Mouse (Mus musculus): ENCODE results near the gene Rfc5.
"Not testable (repeated sequence)": the region's sequence is repeated elsewhere in the genome, so short reads cannot be mapped to it uniquely, and the experiment has no call there.

The Rfc5 gene

DNA sequence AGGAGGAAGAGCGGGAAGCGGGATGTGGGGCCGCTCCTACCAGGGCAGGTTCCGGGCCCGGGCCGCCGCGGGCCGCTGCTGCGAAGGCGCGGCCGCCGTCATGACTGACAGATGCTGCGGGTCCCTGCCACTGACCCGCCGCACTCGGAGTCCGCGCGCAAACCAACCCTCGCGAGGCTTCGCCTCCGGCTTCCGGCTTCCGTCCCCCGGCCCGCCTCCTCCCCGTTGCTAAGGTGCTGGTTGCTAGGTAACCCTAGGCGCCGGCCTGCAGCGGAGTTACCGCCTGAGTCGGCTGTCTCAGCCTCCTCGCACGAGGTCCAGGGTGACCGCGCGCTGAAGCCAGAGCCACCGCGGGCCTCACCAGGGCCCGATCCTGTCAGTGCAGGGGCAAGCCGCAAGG lies at the start of gene Rfc5:
TSS of gene Rfc5 (minus strand) at position 171 of the 400 bp plus-strand sequence.
- peak; percentile 98 for DNase-seq (ENCODE audit: extremely low spot score, low spot score)

DNA sequence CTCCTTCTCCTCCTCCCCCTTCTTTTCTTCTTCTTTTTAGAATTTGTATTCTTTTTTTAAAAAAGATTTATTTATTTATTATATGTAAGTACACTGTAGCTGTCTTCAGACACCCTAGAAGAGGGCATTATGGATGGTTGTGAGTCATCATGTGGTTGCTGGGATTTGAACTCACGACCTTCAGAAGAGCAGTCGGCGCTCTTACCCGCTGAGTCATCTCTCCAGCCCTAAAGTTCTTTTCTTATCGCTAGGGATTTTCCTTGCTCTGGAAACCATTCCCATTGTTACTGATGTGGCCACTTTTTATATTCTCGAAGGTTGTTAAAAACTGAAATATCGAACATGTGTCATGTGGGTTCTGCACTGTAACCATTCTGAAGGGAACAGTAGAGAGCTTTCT lies 44.7 kb upstream of the Rfc5 start:
- not testable (repeated sequence) for DNase-seq (ENCODE audit: extremely low spot score, low spot score)

DNA sequence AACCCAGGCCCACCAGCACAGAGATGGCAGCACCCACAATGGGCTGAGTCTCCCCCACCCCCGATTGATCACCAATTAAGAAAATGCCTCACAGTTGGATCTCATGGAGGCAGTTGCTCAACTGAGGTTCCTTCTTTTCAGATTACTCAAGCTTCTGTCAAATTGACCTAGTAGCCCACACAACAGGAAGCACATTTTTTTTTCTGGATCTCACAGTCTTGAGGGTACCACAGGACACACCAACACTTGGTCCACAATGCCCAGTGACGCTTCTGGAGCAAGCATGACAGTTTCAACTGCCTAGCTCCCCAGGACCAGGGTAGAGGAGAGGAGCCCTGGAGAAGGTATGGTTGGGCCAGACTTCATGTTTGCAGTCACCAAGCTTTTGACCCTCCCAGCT lies 28.6 kb upstream of the Rfc5 start:
- no peak for DNase-seq (ENCODE audit: extremely low spot score, low spot score)

DNA sequence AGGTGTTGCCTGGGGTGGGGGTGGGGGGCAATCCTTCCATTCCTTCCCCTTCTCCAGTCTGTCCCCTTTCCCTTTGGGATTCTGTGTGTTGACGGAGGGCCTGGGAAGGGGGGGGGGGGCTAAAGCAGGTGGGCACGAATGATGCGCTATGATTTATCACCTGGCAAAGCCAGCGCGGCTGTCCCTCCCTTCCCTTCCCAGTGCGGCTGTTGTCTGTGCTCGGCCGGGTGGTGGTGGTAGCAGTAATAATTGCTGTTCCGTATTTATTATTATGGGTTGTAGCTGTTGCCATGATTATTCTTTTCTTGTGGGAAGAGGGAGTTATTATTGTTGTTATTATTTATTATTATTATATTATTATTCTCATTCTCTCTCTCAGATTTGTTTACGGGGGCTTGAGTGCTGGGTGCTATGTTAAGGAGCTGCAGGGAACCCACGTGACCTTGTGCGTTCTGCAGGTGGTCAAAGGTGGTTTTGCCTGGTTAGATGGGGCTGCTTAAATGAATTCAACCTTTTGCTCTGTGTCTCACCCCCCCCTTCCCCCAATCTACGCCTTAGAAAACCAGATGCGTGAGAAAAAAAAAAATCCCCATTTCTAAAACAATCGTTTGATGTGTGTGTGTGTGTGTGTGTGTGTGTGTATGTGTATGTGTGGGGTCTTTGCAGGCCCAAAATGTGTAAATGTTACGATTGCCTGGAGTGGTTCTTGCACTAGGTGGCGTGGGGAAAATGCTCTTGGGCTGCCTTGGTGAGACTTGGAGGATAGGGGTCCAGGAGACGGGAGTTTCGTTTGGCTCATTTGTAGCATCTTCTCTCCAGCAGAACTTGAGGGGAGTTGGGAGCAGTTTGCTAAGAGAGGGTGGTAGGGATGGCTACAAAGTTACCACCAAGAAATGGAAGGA lies 26.4 kb upstream of the Rfc5 start:
- no peak for DNase-seq (ENCODE audit: extremely low spot score, low spot score)

DNA sequence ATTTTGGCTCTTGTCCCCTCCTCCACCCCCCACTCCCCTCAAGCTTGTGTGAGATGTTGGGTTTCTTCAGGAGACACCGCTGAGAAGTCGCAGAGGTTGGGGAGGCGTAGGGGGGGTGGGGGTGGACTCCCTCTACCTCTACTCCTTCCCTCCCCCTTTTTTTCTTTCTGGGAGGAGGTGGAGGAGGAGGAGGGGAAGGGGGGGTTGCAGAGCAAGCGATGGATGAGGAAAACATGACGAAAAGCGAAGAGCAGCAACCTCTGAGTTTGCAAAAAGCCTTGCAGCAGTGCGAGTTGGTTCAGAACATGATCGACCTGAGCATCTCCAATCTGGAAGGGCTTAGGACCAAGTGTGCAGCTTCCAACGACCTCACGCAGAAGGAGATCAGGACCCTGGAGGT lies 25.8 kb upstream of the Rfc5 start:
- DNase-seq (ENCODE audit: extremely low spot score, low spot score) = peak; percentile 22

DNA sequence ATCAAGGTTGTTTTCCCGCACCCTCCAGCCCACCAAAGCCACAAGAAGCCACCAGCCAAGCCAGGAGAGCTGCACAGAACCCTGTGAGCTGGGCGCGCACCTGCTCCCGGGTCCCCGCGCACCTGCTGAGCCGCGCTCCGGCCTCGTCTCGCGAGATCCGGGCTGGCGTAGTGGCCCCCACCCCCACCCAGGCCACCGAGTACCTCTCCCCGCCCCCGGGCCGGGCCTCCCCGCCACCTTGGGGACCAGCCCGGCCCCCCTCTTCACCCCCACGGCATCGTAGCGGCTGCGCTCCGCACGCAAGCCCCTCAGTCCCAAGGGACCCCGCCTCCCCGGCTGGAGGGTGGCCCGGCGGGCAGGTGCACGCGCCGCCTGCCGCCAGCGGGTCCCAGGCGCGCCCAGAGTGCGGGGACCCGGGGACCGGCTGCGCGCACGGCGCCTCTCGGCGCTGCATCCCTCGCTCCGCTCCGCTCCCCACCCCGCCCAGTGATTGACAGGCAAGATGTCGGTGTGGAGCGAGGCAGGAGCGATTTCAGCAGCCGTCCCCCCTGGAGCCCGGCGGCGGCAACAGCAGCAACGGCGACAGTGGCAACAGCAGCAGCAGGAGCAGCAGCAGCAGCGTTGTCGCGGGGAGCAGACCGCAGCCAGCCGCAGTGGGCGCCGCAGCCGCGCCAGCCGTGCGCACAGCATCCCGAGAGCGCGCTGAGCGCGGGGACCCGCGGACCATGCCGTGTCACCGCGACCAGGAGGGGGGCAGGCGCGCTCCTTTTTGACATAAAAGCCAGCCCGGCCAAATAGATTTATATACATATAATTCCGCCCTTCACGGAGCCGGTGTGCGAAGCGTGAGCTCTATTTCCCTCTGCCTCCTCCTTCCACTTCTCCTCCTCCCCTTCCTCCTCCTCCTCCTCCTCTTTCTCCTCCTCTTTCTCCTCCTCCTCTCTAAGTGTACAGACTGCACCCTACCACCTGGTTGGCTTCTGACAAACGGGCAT lies 25.0 kb upstream of the Rfc5 start, which contains the start of gene Ksr2:
TSS of gene Ksr2 (plus strand) at position 494 of the 995 bp plus-strand sequence.
- peak; percentile 74 for DNase-seq (ENCODE audit: extremely low spot score, low spot score)

DNA sequence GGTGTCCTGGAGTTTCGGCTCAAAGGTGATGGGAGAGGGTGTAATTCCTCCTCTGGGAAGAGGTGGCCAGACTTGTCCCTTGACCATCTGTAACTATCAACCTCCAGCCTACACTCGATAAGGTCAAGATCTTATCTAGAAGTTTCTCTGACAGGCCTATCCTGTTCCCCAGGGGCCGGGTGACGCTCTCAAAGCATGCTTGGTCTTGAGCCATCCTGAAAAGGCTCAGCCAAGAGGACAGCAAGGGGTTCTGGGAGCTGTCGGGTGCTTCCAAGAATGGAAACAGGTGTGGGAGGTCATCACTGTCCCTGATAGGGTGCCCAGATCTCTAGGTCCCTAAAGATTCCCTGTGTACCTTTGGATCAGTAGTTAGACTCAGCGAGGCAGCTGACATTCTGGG lies 20.5 kb upstream of the Rfc5 start:
- DNase-seq (ENCODE audit: extremely low spot score, low spot score) = no peak

DNA sequence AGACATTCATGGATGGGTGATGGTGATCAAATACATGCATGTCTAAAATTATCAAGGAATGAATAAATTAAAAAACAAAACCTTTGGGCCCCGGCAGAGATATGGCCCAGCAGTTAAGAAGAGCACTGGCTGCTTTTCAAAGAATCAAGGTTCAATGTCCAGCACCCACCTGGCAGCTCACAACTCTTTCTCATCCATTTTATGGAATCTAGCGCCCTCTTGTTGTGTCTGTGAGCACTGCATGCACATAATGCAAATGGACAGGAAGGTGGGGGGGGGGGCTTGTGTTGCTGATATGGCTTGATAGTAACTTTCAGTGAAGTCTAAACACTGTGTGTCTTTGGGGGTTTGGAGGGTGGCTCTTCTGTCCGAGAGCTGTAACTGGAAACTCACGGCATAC lies 19.4 kb upstream of the Rfc5 start:
- DNase-seq (ENCODE audit: extremely low spot score, low spot score) = no peak

DNA sequence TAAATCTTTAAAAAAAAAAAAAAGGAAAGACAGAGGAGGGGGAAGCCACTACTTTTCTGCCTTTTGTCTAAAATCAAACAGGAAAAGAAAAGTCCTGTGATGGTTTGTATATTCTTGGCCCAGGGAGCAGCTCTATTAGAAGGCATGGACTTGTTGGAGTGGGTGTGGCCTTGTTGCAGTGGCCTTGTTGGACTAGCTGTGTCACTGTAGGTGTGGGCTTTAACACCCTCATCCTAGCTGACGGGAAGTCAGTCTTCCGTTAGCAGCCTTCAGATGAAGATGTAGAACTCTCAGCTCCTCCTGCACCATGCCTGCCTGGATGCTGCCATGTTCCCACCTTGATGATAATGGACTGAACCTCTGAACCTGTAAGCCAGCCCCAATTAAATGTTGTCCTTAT lies 15.8 kb upstream of the Rfc5 start:
- DNase-seq (ENCODE audit: extremely low spot score, low spot score) = not testable (repeated sequence)

DNA sequence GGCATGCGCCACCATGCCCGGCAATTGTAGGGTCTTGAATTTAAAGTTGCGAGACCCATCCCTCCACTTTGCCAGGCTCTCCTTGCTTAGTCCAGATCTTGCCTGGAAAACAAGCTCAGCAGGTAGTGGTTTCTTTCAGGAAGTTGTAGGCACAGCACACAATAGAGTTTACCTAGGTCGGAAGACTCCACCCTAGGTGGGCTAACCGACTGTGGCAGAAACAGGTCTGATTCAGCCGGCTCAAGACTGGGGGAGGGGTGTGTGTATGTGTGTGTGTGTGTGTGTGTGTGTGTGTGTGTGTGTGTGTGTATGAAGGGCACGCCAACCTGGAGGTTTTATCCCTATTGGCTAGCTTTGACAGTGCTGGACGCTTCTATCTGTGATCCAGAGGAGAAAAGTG lies 14.8 kb upstream of the Rfc5 start:
- DNase-seq (ENCODE audit: extremely low spot score, low spot score) = no peak

DNA sequence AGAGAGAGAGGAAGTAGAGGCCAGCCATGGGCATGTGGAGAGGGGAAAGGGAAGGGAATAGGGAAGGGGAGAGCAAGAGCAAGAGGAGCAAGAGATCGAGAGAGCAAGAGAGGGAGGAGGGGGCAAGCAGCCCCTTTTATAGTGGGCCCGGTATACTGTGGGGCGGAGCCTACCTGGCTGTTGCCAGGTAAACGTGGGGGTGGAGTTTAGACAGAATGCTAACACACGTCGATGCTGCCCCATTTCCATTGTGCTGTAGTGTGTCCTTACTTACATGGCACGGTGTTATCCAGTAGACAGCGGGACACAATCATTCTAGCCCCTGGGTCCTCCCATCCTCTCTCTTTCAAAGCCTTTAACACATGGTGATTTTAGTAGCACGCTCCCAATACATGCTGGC lies 10.4 kb upstream of the Rfc5 start:
- no peak for DNase-seq (ENCODE audit: extremely low spot score, low spot score)

DNA sequence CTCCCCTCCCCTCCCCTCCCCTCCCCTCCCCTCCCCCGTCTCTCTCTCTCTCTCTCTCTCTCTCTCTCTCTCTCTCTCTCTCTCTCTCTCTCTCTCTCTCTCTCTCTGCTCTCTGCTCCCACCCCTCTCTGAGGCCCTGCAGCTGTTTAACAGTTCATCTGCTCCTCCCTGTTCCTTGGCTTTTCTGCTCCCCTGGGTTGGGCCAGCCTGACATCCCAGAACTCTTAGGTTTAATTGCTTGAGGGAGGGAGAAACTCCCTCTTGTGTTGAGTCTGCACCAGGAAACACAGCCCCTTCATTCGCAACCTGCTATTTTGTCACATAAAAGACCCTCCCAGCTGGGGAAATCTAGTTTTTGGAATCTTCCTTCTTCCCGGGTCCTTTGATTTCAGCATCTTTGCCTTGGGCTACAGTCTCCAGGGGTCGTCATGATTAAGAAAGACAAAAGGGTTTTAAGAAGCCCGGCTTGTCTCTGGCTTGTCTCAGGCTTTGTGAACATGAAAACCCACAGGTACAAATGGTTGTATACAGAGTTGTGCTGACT lies 9.2 kb upstream of the Rfc5 start:
- no peak for DNase-seq (ENCODE audit: extremely low spot score, low spot score)

DNA sequence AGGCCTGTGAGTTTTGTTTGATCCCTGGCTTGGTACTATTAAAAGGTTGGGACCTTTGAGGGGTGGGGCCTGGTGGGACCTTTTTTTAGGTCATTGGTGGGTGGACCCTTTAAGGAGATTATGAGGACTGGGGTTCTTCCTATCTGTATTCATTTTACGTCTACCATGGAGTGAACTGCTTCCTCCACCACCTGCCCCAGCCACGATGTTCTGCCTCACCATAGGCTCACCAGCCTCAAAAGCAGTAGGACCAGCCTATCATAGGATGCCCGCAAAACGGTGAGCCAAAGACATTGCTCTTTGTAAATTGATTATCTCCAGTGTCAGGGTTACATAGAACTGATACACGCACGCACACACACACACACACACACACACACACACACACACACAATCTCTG lies 8.5 kb upstream of the Rfc5 start:
- DNase-seq (ENCODE audit: extremely low spot score, low spot score) = no peak

DNA sequence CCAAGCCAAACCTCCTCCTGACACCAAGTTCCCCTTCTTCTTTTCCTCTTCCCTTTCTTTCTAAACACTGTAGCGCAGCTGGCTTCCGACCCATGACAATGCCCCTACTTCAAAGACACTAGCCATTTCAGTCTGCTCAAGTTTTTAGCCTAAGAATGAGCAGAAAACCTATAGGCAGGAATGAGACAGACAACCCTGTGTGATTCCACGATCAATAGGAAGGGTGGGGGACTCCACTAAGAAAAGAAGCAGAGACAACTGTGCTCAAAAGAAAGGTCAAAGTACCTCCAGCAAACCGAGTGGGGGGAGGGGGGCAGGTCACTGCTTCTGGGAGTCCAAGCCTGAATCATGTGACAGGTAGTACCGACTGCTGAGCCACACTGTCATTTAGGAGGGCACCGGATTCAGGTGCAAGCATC lies 7.8 kb upstream of the Rfc5 start:
- DNase-seq (ENCODE audit: extremely low spot score, low spot score) = no peak

DNA sequence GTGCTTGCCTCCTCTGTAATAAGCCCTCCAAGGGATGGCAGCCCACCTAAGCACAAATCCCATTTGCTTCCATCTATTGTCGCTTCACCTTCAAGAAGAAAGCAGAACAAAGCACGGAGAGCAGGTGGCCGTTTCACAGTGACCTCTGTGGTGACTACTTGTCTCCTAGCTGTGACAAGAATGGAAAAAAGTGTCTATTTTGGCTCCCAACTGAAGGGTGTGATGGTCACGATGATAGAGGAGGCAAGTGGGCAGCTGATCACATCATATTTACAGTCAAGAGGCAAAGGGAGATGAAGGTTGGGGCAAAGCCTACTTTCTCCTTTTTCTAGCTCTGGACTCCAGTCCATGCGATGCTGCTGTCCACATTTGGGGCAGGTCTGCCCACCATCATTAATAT lies 7.0 kb upstream of the Rfc5 start:
- DNase-seq (ENCODE audit: extremely low spot score, low spot score) = no peak

DNA sequence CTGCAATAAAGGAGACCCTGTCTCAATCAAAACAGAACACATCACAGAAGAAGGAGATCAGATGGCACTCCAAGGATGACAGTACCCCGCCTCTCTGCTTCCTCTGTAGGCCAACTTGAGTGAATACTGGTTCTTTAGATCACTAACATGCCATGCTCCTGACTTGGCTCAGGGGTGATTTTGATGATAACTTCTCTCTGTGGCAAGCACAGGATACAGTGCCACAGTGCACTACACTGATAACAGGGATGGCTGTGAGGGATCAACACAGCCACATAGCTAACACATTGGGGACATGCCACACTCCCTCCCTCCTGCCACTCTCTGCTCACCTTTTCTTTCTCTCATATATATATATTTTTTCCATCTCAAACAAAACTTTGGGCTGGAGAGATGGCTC lies 2.0 kb upstream of the Rfc5 start:
- DNase-seq (ENCODE audit: extremely low spot score, low spot score) = no peak

DNA sequence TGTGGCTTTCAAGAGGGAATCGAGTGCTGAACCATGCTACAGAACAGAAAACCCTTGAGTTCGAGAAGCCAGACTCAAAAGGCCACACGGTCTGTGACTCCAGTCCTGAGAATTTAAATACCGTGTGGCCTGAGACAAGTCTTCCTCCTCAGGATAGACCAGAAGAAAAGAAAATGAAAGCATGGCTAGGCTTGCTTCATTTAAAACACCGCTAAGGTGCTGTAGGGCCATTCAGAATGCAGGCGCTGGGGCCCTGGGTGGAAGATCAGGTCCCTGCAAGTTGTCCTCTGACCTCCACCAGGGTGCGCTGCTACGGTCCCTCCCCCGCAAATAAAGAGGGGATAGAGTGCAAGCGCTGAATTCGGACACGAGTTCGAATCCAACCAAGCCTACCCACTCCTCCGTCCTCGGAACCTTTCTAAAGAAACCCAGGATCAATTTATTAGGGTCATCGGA lies 523 bp downstream of the Rfc5 start:
- DNase-seq (ENCODE audit: extremely low spot score, low spot score) = peak; percentile 72

DNA sequence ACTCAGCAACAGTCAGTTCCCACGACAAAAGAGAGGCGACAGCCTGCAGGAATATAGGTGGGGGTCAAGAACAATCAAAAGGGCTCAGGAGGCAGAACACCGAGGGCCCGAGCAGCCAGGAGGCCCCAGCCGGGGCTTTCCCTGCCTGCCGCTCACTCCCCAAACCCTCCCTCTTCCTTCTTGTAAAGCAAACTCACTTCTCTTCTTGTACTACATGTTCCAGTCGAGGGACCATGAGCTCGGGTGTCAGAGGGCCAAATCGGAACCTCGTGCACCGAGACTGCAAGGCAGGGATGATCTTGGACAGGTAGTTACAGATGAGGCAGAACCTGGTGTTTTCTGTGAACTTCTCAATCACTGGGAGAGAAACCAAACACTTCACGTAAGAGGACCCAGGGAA lies 5.6 kb downstream of the Rfc5 start:
- DNase-seq (ENCODE audit: extremely low spot score, low spot score) = no peak

DNA sequence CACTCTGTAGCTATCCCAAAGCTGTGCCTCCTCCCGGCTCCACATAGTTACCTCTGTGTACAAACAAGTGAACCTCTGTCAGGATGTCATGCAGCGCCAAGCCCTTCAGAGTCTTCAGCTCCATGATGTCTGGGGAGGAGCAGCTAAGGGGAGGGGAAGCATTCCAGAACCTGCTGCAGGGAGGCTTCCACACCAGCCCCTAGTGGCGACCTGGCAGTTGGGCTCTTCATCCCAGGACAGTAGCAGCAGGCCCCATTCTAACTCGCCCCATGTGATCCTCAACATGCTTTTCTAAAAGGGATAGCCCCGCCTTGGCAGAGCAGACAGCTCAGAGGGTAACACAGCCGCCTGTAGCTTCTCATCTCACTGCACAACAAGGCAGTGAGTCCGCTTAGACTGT lies 7.1 kb downstream of the Rfc5 start:
- no peak for DNase-seq (ENCODE audit: extremely low spot score, low spot score)

DNA sequence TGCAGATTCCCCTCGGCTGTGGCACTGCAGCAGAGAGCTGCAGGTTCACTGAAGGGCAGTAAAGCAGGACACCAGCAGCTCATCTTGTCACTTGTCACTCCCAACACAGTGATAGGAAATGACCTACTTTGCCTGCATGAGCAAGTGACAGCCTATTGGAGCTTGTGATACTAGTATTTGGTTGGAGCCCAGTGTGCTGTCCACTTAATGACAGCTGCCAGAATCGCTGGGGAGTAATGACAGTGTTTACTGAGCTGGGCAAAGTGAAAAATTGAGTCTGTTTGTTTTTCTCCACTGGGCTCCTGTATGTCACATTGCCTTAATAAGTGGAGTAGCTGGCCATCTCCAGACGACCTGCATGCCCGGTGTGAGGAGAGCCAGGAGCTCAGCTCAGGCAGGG lies 8.6 kb downstream of the Rfc5 start:
- DNase-seq (ENCODE audit: extremely low spot score, low spot score) = no peak

DNA sequence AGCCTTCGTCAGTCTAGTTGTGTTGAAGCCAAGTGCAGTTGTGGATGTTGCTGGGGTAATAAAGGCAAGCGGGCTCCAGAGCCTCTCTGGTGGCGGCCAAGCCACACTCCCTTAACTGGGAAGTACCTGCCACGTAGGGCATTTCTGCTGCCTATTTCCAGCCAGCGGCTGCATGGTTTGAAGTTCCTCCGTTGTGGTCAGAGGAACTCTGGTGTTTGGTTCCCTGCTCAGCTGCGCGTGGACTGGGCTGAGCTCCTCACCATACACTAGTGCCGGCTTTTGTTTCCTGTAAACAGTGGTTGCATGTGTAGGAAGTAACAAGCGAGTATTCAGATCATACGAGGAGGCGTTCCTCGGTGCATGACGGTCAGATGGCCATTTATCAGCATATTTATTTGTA lies 11.1 kb downstream of the Rfc5 start:
- DNase-seq (ENCODE audit: extremely low spot score, low spot score) = not testable (repeated sequence)

DNA sequence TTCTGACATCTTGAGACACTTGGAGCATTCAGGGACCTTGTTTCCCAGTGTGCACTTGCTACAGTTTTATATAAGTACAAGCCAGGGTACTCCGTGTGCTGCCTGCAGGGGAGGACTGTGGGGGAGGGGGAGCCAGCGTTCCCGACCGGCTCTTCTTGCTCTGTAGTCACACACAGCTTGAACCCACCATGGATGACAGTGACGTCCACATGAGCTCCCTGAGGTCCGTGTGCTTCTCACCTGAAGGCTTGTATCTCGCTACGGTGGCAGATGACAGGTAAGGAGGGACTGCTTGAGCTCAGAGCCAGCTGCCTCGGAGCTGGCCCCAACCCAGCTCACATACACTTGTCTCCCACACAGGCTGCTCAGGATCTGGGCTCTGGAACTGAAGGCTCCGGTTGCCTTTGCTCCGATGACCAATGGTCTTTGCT lies 12.5 kb downstream of the Rfc5 start:
- DNase-seq (ENCODE audit: extremely low spot score, low spot score) = no peak

Data from neural tube, embryonic 10.5 days (tissue).